Mouse (Mus musculus): ENCODE results near the gene Adam12.

Gene Adam12

DNA sequence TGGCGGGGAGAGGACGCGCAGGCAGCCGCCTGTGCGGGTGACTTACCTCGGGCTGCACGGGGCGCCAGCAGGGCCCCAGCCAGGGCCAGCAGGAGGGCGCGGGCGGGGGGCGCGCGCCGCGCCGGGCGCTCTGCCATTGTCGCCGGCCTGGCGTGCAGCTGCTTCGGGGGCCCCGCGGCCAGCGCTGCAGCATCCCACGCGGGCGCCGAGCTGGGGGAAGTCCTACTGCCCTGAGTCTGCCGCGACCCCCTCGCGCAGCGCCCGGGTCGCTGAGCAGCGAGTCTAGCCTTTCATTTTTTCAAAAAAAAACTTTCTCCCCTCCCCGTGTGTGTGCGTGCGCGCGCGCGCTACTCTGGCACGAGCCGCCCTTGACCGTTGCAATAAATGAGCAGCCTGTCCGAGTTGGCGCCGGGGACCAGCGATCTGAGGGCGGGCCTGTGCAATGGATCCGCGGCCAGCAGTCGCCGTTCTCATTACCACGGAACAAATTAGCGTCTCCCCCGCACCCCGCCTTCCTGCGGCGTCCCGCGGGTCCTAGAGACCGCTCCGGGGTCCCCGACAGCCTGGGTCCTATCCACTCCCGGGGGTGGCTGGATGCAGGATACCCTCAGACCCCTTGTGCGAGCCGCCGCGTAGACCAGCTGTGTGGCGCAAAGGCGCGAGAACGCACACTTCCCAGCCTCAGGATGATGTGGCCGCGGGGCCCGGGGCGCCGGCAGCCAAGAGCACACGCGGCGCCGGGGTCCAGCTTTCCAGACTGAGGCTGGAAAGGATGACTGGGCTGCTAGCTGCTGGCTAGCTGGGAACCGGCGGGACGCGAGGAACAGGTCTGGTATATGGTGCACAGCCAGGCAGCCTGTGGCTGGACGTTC, 7.0 kb downstream of the Adam12 start:
- in situ Hi-C loops (cut with MboI): no loop called here

DNA sequence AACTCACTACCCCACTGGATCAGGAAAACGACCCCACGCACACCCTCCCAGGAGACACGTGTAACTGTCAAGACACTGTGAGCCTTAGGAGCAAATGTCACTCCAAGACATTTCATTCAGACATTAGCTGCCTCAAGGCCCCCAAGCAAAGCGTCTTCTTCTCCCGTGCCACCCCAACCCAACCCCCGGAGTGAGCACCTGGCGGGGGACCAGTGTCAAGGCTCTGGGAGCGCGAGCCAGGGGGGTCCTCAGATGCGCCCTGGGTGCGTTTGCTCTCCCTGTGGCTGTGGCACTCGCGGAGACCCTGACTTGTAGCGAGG, 7.6 kb downstream of the Adam12 start:
- in situ Hi-C loops (cut with MboI): no loop called here

DNA sequence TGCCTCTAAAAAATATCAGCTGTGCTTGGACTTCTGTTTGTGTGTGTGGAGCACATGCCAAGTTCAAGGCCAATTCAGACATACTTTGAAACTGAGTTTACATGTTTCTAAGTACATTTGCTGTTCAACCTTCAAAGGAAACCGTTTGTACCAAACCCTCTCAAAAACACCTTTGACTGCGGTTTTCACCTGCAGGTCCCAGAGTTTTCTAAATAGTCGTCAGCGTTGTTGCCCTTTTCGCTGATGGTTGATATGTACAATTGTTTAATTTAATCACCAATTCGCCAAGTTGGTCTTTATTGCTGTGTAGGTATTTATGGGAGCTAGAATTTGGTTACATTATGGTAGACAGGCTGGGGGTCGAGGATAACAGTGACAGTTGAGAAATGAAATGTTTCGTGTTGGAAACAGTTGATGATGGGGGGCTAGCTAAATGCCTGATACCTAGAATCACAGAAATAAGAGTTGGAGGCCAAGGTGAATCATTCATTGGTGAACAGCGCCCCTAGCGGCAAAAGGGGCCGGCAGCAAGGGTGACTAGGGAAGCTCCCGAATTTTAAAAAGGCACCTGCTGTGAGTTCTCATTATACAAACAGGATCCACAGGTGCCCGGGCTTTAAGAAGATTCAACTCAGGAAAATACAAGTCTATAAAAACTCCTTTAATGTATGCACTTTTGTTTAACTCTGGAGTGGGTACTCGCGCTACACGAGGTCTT, 8.3 kb downstream of the Adam12 start:
- in situ Hi-C loops (cut with MboI): no loop called here

DNA sequence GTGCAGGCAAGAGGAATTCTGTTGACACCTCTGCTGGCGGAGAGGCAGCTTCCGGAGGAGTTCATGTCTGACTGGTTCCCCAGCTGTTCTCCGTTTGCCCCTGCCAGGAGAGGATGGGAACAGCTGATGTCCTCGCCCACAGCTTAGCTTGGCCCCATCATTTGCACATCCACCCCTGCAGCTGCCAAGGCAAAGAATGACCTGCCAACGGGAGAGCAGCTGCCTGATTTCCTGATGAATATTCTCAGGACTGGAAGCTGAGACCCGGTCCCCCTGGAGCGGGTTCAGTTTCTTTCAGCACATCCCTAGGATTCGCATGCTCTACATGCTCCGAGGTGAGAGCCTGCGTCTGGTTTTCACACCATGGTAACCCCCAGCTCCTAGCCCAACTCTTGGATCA, 24.0 kb downstream of the Adam12 start:
- in situ Hi-C loops (cut with MboI): no loop called here

DNA sequence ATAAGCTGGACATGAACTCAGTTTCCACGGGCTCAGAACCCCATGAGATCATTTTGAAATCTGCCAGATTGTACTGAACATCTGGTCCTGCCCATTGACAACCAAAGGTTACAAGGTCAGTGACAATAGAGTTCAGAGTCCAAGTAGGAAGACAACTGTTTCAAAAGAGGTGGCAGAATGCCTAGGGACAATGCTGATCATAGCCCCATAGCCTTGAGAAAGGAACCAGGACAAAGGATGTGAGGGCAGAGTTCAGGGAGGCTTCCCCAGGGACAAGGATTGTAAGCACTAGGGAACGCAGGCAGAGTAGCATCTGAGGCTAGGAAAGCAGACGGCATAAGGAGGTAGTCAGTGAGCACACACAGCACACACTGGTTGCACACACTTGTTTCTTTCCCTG, 38.9 kb downstream of the Adam12 start:
- in situ Hi-C loops (cut with MboI): no loop called here

DNA sequence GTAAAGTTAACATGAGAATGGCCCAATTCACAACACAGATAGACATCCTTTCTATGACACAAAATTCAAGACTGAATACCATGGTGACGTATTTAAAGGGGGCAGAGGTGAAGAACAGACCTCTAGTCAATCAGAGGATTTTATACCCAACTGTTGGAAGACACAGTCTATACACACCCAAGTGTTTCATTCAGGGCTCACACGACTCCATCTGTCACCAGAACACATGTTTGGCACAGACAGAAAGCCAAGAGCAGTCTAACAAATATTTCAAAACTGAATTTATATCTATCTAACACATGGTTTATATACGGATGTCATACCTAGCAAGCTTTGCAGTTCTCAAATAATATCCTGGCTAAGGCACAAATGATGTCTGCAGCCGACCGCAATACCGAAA, 41.8 kb downstream of the Adam12 start:
- in situ Hi-C loops (cut with MboI): no loop called here

DNA sequence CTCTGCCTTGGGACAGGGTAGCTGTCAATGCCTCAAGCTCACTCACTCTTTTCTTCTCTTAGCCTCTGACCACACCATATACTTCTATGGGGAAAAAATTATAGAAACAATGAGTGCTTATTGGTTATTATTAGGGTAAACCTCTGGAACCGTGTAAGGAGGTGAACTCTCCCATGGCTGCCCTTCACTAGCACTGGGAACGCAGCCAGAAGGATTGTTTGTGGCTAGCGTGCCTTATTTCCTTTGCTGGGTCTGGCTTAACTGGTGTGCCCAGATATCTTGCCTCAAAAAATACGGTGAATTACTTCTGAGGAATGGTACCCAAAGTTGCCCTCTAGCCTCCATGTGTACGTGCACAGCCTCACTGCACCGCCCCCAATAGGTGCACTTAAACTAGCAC, 43.4 kb downstream of the Adam12 start:
- in situ Hi-C loops (cut with MboI): no loop called here

DNA sequence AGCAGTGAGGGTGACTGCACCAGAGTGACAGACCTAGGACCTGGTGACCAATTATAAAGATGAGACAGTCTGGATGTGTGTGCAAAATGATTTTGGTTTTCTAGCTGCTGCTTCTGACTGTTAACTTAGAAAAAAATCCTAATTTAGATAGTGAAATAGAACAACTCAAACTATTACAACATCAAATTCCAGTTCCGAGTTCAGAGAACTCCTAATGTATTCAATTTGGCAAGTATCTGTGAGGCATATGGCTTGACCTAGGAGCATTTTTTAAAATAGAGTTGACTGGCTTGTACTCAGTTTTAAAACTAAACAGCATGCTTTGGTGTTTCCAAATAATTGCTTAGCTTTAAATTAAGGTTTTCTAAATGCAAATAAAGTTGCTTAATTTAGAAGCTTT, 44.0 kb downstream of the Adam12 start:
- in situ Hi-C loops (cut with MboI): no loop called here

DNA sequence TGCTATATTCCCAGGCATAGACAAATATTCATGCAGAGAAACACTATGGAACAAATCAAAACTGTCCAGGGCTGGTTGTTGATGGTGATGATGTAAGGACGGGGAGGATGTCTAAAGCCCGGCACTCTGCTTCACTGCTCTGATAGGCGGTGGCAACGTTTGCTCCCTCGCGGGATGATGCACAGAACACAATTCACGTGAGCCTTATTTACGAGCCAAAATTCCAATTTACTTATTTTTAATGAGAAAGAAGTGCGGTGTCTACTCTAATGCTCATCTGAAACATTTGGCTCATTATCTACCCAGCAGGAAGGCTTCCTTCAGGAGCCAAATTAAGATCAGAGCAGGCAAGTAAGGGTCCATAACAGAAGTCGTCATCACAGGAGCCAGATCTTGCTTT, 45.4 kb downstream of the Adam12 start:
- in situ Hi-C loops (cut with MboI): no loop called here

DNA sequence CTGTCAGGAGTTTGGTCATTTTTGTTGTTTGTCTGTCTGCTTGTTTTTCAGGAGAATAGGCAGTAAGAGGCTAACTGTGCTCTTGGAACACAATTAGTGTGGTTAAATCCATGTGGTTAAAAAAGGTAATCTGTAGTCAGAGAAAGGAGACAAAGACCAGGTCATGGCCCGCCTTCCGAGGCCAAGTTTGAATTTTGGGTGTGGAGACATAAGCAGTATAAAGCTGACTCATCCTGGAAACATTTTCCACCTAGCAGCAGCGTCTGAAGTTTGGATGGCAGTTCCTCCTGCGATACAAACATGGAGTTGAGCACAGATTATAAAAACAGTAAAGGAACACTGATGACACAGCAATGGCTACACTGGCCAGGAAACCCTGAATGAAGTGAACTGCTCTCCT, 46.2 kb downstream of the Adam12 start:
- in situ Hi-C loops (cut with MboI): no loop called here

DNA sequence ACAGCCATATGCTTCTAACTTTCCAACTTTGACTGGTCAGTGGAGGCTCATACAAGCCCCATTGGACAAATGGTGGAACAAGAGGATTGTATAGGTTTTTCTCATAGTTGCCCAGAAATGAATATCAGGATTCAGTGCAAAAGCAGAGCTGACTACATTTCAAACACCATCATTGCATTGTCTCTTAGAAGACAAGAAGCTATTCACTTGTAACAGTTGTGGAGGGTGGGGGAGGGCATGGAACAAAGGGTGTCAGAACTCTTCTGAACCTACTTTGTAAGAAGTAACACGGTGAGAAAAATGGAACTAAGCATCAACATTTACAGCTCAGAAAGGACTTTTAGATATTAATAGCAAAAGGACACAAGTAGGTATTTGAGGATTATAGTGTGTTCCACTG, 50.2 kb downstream of the Adam12 start:
- in situ Hi-C loops (cut with MboI): no loop called here

DNA sequence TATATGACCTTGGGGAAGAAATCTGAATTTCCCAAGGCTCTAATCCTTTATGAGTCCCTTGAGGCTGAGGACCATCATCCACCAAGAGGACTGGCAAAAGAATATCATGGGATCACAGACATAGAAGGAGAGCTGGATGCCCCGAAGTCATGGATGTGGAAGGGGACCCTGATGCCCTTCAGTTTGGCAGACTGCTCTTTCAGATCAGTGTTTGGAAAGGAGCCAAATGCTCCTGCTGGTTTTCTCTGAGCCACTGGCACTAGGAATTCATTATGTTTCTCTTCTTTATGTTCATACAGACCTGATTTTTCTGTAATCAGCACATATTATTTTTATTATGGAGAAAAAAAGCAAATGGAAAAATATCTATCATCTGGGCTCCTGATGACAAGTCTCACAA, 50.9 kb downstream of the Adam12 start:
- in situ Hi-C loops (cut with MboI): no loop called here

DNA sequence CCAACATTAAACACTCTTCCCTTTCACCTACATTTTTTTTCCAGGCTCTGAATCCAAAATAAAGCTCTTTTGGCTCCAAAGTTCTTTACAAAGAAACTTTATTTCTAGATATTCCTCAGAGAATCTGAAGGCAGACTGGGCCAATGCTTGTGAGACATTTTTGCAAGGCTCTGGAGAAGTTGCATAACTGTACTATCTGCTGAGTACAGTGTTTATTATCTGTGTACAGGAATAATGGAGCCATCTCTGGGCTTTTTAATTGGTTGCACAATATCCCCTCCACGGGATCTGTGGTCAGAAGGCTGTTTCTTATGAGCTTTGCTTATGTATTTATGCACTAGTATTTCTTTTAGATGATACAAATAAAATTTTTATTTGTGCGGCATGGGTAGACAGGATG, 54.9 kb downstream of the Adam12 start:
- in situ Hi-C loops (cut with MboI): no loop called here

DNA sequence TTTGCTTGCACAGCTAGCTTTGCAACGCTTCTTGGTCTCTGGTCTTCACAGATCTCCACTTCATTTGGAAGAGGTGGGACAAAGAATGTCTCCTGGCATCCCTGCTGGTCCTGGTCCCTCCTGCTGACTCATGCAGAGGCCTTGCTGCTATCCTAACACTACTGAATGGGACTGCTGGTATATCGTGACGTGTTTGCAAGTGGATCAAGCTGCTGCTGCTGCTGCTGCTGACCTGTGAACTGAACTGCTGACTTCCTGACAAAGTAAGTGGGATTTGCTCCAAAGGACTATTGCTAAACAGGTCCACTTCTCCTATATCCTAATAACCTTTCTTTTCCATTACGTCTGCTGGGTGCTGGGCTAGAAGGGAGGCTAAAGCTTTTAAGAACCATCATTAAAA, 56.7 kb downstream of the Adam12 start:
- in situ Hi-C loops (cut with MboI): no loop called here

DNA sequence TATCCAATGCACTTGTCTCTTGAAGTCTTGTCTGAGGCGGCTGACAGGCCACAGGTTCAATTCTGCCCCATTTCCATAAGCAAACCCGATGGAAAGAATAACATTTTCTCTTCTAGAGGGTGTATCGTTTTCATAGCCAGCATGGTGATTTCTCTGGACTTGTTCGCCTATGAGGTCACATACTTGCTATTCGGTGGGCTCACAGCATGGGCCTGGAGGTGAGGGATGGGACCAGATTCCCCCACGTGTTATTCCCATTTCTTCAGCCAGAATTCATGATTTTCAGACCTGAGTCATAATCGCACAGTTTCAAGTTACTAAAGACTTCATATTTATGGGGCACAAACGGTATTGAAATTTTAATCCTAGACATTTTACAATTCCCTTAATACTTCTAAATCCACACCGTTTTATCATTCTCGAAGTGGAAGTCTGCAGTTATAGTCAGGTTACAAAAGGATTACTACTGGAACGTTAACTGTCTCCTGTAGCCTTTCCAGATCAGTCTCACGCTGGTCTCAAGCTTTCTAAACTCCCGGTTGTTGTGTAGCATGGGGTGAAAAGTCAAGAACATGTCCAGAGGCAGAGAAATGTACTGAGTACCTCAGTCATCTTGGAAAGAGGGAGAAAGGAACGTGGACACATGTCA, 58.4 kb downstream of the Adam12 start:
- in situ Hi-C loops (cut with MboI): no loop called here

DNA sequence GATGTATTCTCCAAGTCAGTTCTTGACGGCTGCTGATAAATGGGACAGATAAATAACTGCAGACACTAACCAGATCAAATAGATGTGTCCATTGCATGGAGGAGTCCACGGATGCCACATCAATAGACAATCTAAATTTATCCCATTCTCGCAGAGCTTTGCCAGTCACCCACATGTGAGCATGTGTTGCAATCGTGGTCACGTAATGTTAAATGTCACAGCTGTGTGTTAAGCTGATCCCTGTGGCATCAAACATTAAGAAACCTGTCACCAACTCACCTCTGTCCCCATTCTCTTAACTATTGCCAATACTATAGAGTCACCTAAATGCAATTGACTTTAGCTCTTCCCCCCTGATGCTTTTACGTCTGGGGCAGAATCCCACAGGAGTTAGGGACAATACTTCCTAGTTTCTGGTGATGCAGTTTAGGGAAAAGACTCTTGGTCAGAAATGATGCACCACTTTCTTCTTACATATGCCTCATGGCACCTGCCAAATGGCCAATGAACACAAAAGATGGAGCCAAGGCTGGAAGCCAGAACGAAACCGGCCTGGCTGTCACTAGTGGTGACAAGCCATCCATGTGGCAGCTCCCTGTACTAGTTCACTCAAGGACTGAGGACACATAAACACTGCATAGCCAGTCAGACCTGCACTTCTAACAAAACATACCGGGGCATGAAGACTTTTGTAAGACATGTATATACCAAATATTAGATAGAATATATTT, 61.6 kb downstream of the Adam12 start:
- in situ Hi-C loops (cut with MboI): no loop called here

DNA sequence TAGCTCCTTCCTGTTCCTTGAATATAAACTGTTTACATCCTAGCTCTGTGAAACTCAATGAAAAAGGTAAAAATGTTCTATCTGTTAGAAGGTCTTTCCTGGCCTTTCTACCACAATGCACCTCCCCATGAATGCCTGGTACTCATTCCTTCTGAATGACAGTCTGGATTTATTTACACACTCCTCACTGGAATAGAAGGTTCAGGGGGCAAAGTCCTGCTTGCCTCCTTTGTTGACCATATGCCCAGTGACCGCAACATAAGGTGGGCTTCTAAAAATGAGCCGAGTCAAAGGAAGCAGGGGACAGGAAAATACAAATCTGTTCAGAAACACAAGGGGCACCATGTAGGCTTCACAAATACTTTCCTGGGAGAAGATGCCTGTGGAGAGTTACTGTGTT, 62.2 kb downstream of the Adam12 start:
- in situ Hi-C loops (cut with MboI): no loop called here

DNA sequence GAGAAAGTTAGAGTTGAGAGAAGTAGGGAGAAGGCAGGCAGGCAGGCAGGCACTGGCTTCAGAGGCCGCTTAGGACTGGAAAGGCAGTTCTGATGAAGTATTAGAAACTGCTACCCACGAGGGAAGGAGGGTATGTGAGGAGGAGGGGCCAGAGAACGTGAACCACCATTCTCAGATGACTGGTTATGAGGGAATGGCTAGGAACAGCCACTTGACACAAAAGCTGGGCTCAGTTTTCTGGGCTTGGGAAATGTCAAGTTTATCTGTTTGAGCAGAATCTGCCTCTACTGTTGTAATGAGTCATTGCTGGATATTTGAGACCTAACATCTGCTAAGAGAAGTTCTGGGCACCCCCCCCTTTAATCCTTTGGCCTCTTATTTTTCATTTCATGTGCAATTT, 64.4 kb downstream of the Adam12 start:
- in situ Hi-C loops (cut with MboI): no loop called here

DNA sequence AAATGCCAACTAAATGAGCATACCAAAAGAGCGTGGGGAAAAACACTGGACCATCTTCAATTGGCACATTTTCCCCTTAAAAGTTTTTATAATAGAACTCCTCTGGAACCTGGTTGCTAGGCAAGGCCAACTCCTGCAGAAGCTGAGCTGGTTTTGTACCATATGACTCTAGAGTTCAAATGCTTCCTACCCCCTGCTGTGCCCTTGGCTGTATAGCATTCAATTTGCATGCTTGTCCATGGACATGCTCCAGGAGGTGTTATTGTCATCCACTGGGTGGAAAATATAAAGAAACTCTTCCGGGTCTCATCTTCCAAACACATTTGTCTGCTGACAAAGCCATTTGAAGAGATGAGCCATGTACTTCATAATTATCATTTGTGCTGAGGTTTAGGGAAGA, 68.2 kb downstream of the Adam12 start:
- in situ Hi-C loops (cut with MboI): no loop called here

DNA sequence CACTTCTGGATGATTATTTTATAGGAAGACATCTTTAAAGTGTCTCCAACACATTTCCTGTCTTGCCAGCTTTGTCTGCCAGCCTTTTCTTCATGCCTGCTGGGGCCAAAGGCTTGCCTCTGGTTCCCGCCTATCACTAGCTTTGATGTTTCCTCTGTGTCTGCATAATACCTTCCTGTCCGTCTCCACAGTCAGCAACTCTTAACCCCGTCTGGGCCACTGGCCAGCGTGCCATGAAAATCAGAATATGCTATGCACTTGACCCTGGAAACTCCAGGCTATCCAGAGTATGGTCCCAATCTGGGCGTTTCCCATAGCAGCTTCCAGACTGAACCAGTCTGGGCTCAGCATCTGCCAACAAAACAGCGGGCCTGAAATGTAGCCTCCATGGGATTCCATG, 69.1 kb downstream of the Adam12 start:
- in situ Hi-C loops (cut with MboI): no loop called here

DNA sequence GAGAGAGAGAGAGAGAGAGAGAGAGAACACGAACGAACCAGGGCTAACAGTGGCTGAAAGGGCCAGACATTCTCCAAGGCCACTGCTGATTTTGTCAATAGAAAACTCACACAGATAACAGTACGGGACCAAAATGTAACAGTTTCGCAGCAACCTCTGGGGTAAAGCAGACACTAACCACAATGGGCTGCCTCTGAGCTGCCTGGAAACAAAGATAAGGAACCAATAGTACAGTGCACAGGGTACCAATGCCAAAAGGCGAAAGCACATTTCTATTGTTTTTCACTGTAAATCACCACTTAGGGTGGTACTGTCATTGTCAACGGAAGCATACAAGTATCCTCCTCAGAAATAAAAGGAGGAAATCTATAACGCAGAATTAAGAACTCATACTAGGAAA, 72.3 kb downstream of the Adam12 start:
- in situ Hi-C loops (cut with MboI): no loop called here

DNA sequence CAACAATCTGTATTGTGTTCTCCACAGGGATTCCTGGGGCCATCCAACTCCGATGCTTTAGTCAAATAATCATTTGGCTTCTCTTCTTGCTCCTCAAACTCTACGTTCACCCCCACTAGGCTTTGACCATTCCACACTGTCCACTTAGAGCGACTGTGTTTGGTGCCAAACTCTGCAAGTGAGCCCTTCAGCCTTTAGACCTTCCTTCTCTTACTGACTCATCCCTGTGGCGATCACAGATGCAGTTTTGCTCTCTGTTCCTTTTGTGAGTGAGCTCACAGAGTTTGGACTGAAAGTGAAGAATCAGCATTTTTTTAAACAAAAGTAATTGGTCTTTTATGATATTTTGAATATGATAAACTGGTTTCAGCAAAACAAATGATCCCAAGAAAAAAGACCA, 80.6 kb downstream of the Adam12 start:
- in situ Hi-C loops (cut with MboI): no loop called here

DNA sequence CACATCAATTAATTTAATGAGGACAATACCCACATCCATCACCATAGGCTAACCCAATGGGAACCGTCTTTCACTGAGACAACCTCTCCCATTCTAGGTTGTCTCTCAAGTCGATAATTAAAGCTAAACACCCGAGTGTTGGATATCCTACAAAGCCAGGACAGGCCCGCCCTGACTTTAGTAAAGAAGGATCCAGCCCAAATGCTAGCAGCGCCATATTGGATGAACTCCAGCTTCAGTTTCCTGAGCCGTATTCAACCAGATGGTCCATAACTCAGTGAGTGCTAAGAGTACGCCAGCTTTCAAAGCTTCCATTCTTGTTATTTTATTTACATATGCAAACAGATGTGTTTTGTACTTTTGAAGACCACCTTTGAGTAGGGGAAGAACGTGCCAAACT, 81.6 kb downstream of the Adam12 start:
- in situ Hi-C loops (cut with MboI): no loop called here
